Mouse (Mus musculus) spleen, postnatal 10 days (tissue): Measurements from ENCODE around the gene Tbc1d2.

Experiments used
- DNase-seq, 2 experiments: peaks; one replicate each; pipeline ENCODE4 v3.0.0; 2021 to 2022; ENCODE audit warnings: low spot score in 2 of 2

Gene Tbc1d2

GRCm38 (mm10) chr4:46555762-46556161 is 94.2 kb downstream of the Tbc1d2 start:
- no peak for DNase-seq
